Mouse (Mus musculus) stomach, embryonic 16.5 days (tissue): ENCODE data around the gene Dnmt1. TPM values are rescaled to one million over a fixed set of nuclear protein-coding genes. Genes with fewer than 3 reads are reported as not detected.

ENCODE experiments used
- ATAC-seq: fragments of 200-750 bp; cut with Nextera tagmentation; 2 replicates; pipeline ENCODE4 v1.8.0; 2017; ENCODE audit warnings: moderate number of reproducible peaks, moderate TSS enrichment; ENCODE audit not compliant: insufficient read depth, low FRiP score
- H3K27ac ChIP-seq: fragments of 300-500 bp; sonication (generic); 2 replicates; pipeline ENCODE4 v1.5.1; 2014; ENCODE audit warnings: low read length
- H3K27me3 ChIP-seq: fragments of 300-500 bp; sonication (generic); 2 replicates; pipeline ENCODE4 v1.6.1; 2014; ENCODE audit warnings: low read length, control low read depth, mixed read lengths; ENCODE audit not compliant: control insufficient read depth, insufficient read depth
- H3K36me3 ChIP-seq: fragments of 300-500 bp; sonication (generic); 2 replicates; pipeline ENCODE4 v1.6.1; 2014; ENCODE audit warnings: low read length; ENCODE audit not compliant: control insufficient read depth, insufficient read depth
- H3K4me1 ChIP-seq: fragments of 300-500 bp; sonication (generic); 2 replicates; pipeline ENCODE4 v1.6.1; 2014; ENCODE audit warnings: low read length, control low read depth, mixed read lengths; ENCODE audit not compliant: control insufficient read depth, insufficient read depth
- H3K4me2 ChIP-seq: fragments of 300-500 bp; sonication (generic); 2 replicates; pipeline ENCODE4 v1.6.1; 2014; ENCODE audit warnings: low read depth, low read length, mixed read lengths
- H3K4me3 ChIP-seq: fragments of 300-500 bp; sonication (generic); replicated peaks from 2 replicates; pipeline ENCODE4 v1.5.1; 2014; ENCODE audit warnings: mild to moderate bottlenecking, low read length
- H3K9ac ChIP-seq: fragments of 300-500 bp; sonication (generic); 2 replicates; pipeline ENCODE4 v1.6.1; 2014; ENCODE audit warnings: low read length
- H3K9me3 ChIP-seq: fragments of 300-500 bp; sonication (generic); replicated peaks from 2 replicates; pipeline ENCODE4 v1.6.1; 2016; ENCODE audit warnings: low read length, control low read depth; ENCODE audit not compliant: control insufficient read depth
- WGBS: fragments of 180-500 bp; shearing (Covaris S2); extraction: QIAGEN DNeasy Blood & Tissue Kit; methylation state at CpG from one replicate; pipeline ENCODE4 v1.1.7; 2014; 5-methylcytosine and 5-hydroxymethylcytosine counted together
- polyA plus RNA-seq: library from polyadenylated mRNA; unstranded; fragments of >200 nt; fragmentation: Nextera tagmentation; extraction: Ambion mirVana; gene quantifications from 2 replicates; pipeline ENCODE4 v1.2.1, GENCODE M21; 2015

The Dnmt1 gene
- polyA plus RNA-seq, 1 experiment from 2014 or later, result 75.7 TPM

- Histone ChIP-seq H3K27ac (peak overlapping the region; percentile 88), H3K4me1 (peaks cover 9% of the 10 kb centered on the region), H3K4me3 (peak overlapping the region; percentile 89), H3K4me2 (peak overlapping the region; percentile 97), H3K27me3 (no peaks in the 10 kb centered on the region), H3K9me3 (no peaks in the 10 kb centered on the region), H3K36me3 (no peaks in the 10 kb centered on the region), H3K9ac (peak overlapping the region; percentile 96)
- 4% methylated on average over 14 of the region's 14 CpGs for WGBS
- peak; percentile 18; the same call in 1 of the 2 replicates for ATAC-seq
These were observed 8.2 kb downstream of the Dnmt1 start for GRCm38 (mm10) chr9:20951441-20951840.

GRCm38 (mm10) chr9:20950419-20950818 lies 9.3 kb downstream of the Dnmt1 start:
- H3K27ac ChIP-seq, result no peak overlapping the region
- no peak overlapping the region for H3K4me3 ChIP-seq
- H3K4me2 ChIP-seq, result no peak overlapping the region; the same call in 1 of the 2 replicates
- no peak overlapping the region for H3K9ac ChIP-seq
- no peak for ATAC-seq
- H3K27me3 ChIP-seq, result no peaks in the 10 kb centered on the region
- peaks cover 12% of the 10 kb centered on the region for H3K4me1 ChIP-seq
- no peaks in the 10 kb centered on the region for H3K36me3 ChIP-seq
- H3K9me3 ChIP-seq, result no peaks in the 10 kb centered on the region

GRCm38 (mm10) chr9:20946066-20946880 lies 13.4 kb downstream of the Dnmt1 start:
- Histone ChIP-seq H3K27me3 (no peaks in the 10 kb centered on the region), H3K9ac (peak overlapping the region; percentile 7; the same call in 1 of the 2 replicates), H3K4me2 (no peak overlapping the region), H3K4me1 (peaks cover 21% of the 10 kb centered on the region), H3K9me3 (no peaks in the 10 kb centered on the region), H3K36me3 (0 out of 2 replicates have a peak, but pooled peaks cover 2% of the 10 kb centered on the region), H3K27ac (no peak overlapping the region), H3K4me3 (no peak overlapping the region)
- ATAC-seq, result no peak
- 76% methylated on average over 16 of the region's 16 CpGs for WGBS

GRCm38 (mm10) chr9:20944697-20945370 lies 14.9 kb downstream of the Dnmt1 start:
- H3K27ac ChIP-seq, result no peak overlapping the region; the same call in 1 of the 2 replicates
- H3K4me3 ChIP-seq, result no peak overlapping the region
- no peaks in the 10 kb centered on the region for H3K27me3 ChIP-seq
- peaks cover 16% of the 10 kb centered on the region for H3K36me3 ChIP-seq
- peaks cover 20% of the 10 kb centered on the region for H3K4me1 ChIP-seq
- peak; percentile 37; the same call in 1 of the 2 replicates for ATAC-seq
- WGBS, result 45% methylated on average over 4 of the region's 4 CpGs
- H3K9me3 ChIP-seq, result no peaks in the 10 kb centered on the region
- H3K4me2 ChIP-seq, result no peak overlapping the region
- no peak overlapping the region for H3K9ac ChIP-seq

GRCm38 (mm10) chr9:20943911-20944310 lies 15.8 kb downstream of the Dnmt1 start:
- no peak overlapping the region; the same call in 1 of the 2 replicates for H3K9ac ChIP-seq
- H3K4me3 ChIP-seq, result no peak overlapping the region
- H3K27ac ChIP-seq, result peak overlapping the region; percentile 40
- no peak for ATAC-seq
- peaks cover 26% of the 10 kb centered on the region for H3K36me3 ChIP-seq
- H3K4me1 ChIP-seq, result peaks cover 20% of the 10 kb centered on the region
- WGBS, result 13% methylated on average over 2 of the region's 2 CpGs
- no peaks in the 10 kb centered on the region for H3K9me3 ChIP-seq
- no peaks in the 10 kb centered on the region for H3K27me3 ChIP-seq
- no peak overlapping the region for H3K4me2 ChIP-seq

GRCm38 (mm10) chr9:20943396-20943795 lies 16.3 kb downstream of the Dnmt1 start:
- WGBS, result 86% methylated on average over 7 of the region's 7 CpGs
- no peak for ATAC-seq
- H3K9ac ChIP-seq, result no peak overlapping the region

GRCm38 (mm10) chr9:20923258-20923657 lies 36.4 kb downstream of the Dnmt1 start:
- Histone ChIP-seq H3K4me3 (no peak overlapping the region), H3K9me3 (no peaks in the 10 kb centered on the region), H3K36me3 (peaks cover 36% of the 10 kb centered on the region), H3K27ac (no peak overlapping the region), H3K27me3 (no peaks in the 10 kb centered on the region), H3K9ac (no peak overlapping the region), H3K4me2 (no peak overlapping the region), H3K4me1 (no peaks in the 10 kb centered on the region)
- WGBS, result 88% methylated on average over 3 of the region's 3 CpGs
- no peak for ATAC-seq

More at GRCm38 (mm10) chr9:20943396-20943795, 16.3 kb downstream of the Dnmt1 start:
- Histone ChIP-seq H3K27ac (peak overlapping the region; percentile 36; the same call in 1 of the 2 replicates), H3K4me3 (no peak overlapping the region), H3K9me3 (no peaks in the 10 kb centered on the region), H3K4me1 (peaks cover 20% of the 10 kb centered on the region), H3K36me3 (peaks cover 31% of the 10 kb centered on the region), H3K27me3 (no peaks in the 10 kb centered on the region), H3K4me2 (no peak overlapping the region)

- ATAC-seq, result peak; percentile 21; the same call in 1 of the 2 replicates
- Histone ChIP-seq H3K27me3 (no peaks in the 10 kb centered on the region), H3K4me1 (no peaks in the 10 kb centered on the region), H3K9ac (no peak overlapping the region), H3K4me2 (no peak overlapping the region), H3K4me3 (no peak overlapping the region), H3K36me3 (peaks cover 52% of the 10 kb centered on the region), H3K27ac (no peak overlapping the region), H3K9me3 (no peaks in the 10 kb centered on the region)
- 74% methylated on average over 4 of the region's 4 CpGs for WGBS
These were observed 43.5 kb downstream of the Dnmt1 start for GRCm38 (mm10) chr9:20916160-20916559.

GRCm38 (mm10) chr9:20909948-20910347 lies 49.7 kb downstream of the Dnmt1 start:
- peaks cover 57% of the 10 kb centered on the region for H3K36me3 ChIP-seq
- H3K9me3 ChIP-seq, result no peaks in the 10 kb centered on the region
- 94% methylated on average over 9 of the region's 9 CpGs for WGBS
- ATAC-seq, result no peak
- H3K4me2 ChIP-seq, result no peak overlapping the region
- H3K27me3 ChIP-seq, result no peaks in the 10 kb centered on the region
- no peaks in the 10 kb centered on the region for H3K4me1 ChIP-seq
- no peak overlapping the region for H3K4me3 ChIP-seq
- no peak overlapping the region for H3K27ac ChIP-seq
- H3K9ac ChIP-seq, result no peak overlapping the region
